Mouse (Mus musculus): Measurements from ENCODE around the gene Nmnat1. TPM values are rescaled to one million over a fixed set of nuclear protein-coding genes. Genes with fewer than 3 reads are reported as not detected.

Gene Nmnat1
- 6.5 TPM in 2 replicates for polyA plus RNA-seq (2012; rRNA removed)

DNA sequence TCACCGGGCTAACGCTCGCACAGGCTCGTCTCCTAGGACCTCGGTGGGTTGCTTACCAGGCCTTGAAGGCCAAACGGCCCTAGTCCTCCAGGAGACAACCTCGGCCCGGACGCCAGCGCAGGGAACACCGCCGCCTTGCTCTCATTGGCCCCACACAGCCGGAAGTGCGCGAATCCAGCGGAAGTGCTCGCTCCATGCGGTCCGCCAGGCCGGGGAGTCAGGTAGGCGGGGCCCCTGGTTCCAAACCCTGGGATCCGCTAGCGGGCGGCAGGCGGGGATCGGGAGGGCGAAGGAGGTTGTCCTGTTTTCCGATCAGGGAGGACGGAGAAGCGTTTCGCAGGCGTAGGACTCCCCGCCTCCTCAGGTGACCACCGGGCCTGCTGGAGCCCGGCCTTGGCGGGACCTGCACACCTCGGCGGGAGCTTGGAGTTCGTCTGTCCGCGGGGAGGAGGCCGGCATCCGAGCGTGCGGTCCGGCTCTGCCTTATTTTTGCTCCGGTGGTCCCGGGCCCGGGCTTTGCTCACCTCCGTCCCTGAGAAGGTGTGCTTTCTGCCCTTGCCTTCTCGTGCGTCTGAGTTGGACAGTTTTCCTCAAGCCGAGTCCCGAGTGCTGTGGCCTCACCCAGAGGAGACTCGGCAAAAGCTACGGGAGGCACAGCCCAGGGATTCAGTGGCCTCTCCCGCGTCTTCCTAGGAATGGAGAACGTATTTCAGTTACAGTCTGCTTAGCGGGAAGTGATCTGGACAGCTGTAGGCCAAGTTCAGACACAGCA is at the start of gene Nmnat1, which contains the start of gene Lzic:
Nmnat1 (minus strand) TSS at position 150 of the 772 bp plus-strand sequence.
Lzic (plus strand) TSS at position 177 of the 772 bp plus-strand sequence.

DNA sequence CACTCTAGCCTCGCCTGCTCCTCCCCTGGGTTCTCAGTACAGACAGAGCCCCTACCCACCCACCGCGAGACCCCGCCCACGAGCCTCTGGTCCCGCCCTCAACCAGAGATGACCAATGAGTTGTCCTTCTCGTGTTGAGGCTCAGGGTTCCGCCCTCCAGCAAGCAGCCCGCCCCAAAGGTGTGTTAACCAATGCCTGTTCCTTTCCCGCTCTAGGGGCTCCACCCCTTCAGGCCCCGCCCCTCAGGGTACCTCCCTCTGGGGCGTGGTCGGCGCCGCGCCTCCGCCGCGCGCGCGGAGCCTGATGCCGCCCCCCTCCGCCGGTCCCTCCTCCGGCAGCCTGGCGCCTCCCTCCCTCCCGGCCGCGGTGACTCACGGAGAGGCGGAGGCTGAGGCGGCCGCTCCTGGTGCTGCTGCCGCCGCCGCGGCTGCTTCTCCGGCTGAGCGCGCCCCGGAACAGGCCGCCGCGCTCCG is 32.9 kb upstream of the Nmnat1 start, which contains the start of gene Ctnnbip1:
Ctnnbip1 (plus strand) TSS at position 369 of the 473 bp plus-strand sequence.

DNA sequence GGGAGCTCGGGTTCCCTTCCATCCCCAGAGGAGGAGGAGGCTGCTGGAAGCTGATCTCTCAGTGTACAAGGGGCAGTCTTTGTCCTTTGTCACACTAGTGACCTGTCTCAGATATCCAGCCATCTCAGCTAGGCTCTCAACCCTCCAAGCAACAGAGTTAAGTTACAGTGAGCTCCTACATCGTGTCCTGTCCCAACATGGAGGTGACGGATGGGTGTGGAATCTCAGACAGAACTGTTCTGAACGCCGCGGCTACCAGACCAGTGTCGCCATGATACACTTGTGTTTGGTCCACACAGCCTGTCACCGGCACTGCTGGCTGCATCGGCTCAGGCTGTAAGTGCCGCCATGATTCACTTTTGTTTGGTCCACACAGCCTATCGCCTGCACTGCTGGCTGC is 7.9 kb downstream of the Nmnat1 start, which contains the start of gene Tmem274:
Tmem274 (plus strand) TSS at position 301 of the 400 bp plus-strand sequence.

DNA sequence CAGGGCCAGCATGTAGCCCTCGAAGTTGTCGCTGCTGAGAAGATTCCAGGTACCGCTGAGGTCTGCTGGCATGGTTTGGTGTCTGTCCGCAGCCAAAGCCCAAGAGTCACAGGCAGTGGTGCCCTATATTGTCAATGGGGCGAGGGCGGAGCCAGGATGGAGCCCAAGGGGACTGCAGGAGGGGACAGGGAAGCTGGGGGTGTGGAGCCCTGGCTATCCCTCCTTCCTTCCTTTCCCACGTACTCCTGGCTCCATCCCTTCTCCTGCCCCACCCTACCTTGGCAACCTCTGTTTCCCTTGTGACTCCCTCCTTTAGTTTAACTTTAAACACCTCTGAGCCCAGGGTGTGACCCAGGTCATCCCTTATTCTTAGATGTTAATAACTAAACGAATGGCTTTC is 30.1 kb downstream of the Nmnat1 start, which contains the start of gene Rbp7:
Rbp7 (minus strand) TSS at position 100 of the 400 bp plus-strand sequence.

DNA sequence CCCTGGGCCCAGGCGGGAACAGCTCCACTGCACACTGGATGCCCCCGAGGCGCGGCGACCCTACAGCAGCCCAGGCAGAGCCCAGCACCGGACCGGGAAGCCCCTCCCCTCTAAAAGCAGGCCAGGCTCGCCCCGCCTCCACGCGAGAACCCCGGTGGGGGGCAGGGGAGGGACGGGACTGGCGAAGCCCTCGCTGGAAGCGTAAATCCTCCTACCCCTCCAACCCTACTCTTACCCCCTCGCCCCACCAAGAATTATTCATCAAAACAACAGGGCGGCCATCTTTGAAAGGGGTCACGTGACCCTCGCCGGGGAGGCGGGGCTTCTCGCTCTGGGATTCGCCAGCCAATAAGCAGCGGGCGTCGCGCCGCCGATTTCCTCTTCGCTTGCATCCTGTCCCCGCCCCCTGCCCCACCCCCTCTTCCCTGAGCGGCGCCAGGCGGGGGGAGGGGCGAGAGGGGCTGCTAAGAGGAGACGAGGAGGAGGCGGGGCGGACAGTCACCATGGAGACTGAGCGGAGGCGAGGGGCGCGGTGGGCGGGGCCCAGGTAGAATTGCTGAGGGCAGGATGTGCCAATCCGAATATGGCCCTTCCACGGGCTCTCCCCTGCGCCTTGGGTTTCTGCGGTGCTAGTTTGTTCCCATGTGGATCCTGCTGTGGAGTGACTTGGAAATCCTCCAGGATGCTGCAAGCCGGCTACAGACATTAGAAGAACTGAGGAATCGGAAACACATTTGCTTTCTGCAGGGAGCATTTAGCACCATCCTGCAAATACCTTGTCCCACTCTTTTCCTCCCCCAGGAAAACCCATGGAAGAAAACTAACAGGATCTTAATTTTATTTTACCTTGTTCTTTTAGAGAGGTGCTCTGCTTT is 58.4 kb downstream of the Nmnat1 start, which contains the start of gene Ube4b:
Ube4b (minus strand) TSS at position 425 of the 875 bp plus-strand sequence.

Other genes starting within 250 kb of the Nmnat1 start
- gene Kif1b, start 177.5 kb downstream of the Nmnat1 start, polyA plus RNA-seq (2012; rRNA removed), result 183 and 189 TPM in 2 replicates
- 76.9 and 92.8 TPM in 2 replicates for gene Ube4b, start 58.5 kb downstream of the Nmnat1 start, polyA plus RNA-seq (2012; rRNA removed)
- 0.31 TPM in 1 of 2 replicates, not detected in the other for gene Rbp7, start 30.2 kb downstream of the Nmnat1 start, polyA plus RNA-seq (2012; rRNA removed)
- not detected in 2 replicates for gene Tmem274, start 7.8 kb downstream of the Nmnat1 start, polyA plus RNA-seq (2012; rRNA removed)
- gene Lzic, start within 50 bp of the Nmnat1 start, polyA plus RNA-seq (2012; rRNA removed), result 34.5 and 36.7 TPM in 2 replicates
- 63.3 and 66.5 TPM in 2 replicates for gene Ctnnbip1, start 33.0 kb upstream of the Nmnat1 start, polyA plus RNA-seq (2012; rRNA removed)
- gene Clstn1, start 101.3 kb upstream of the Nmnat1 start, polyA plus RNA-seq (2012; rRNA removed), result 87.7 and 97.3 TPM in 2 replicates
- gene Pik3cd, start 217.4 kb upstream of the Nmnat1 start, polyA plus RNA-seq (2012; rRNA removed), result 20.0 and 25.0 TPM in 2 replicates

All from central nervous system, embryonic 18 days (tissue).